Mouse (Mus musculus) myocyte (in vitro differentiated cells): Measurements from ENCODE around the gene Prrt1. TPM values are rescaled to one million over a fixed set of nuclear protein-coding genes. Genes with fewer than 3 reads are reported as not detected.

Source experiments
- H3K27me3 ChIP-seq: one replicate; pipeline ENCODE4 v1.6.1; 2011; ENCODE audit not compliant: control insufficient read depth, insufficient read depth, insufficient read length
- H3K36me3 ChIP-seq: one replicate; pipeline ENCODE4 v1.6.1; 2011; ENCODE audit not compliant: control insufficient read depth, insufficient read depth
- H3K4me2 ChIP-seq: one replicate; pipeline ENCODE4 v1.6.1; 2011; ENCODE audit warnings: low read depth, control low read depth
- H3K4me3 ChIP-seq: one replicate; pipeline ENCODE4 v1.5.1; 2011; ENCODE audit warnings: mild to moderate bottlenecking, control low read depth, moderate library complexity
- H3K79me2 ChIP-seq: one replicate; pipeline ENCODE4 v1.6.1; 2011; ENCODE audit not compliant: control insufficient read depth, insufficient read depth
- H3ac ChIP-seq: one replicate; pipeline ENCODE4 v1.6.1; 2011; ENCODE audit not compliant: control insufficient read depth, insufficient read length
- CEBPB ChIP-seq: IDR thresholded peaks from 2 replicates; pipeline ENCODE4 v1.6.1; 2011; ENCODE audit warnings: mild to moderate bottlenecking, moderate library complexity; ENCODE audit not compliant: poor library complexity, insufficient read depth, severe bottlenecking
- E2F4 ChIP-seq: IDR thresholded peaks from one replicate; pipeline ENCODE4 v1.6.1; 2011; ENCODE audit warnings: mild to moderate bottlenecking, control low read depth, moderate library complexity; ENCODE audit not compliant: insufficient read depth
- MAX ChIP-seq: IDR thresholded peaks from one replicate; pipeline ENCODE4 v1.6.1; 2011; ENCODE audit warnings: low read depth, mild to moderate bottlenecking, control low read depth
- MYOD1 ChIP-seq, 3 experiments: IDR thresholded peaks; one replicate each; pipeline ENCODE4 v1.6.1; 2011; ENCODE audit warnings: control low read depth in 2 of 3, low read depth in 2 of 3, mild to moderate bottlenecking in 2 of 3, moderate library complexity in 1 of 3; ENCODE audit not compliant: insufficient read length in 2 of 3, control insufficient read depth in 1 of 3
- MYOG ChIP-seq, 3 experiments: IDR thresholded peaks; one replicate each; pipeline ENCODE4 v1.6.1; 2011; ENCODE audit warnings: control low read depth in 2 of 3, low read depth in 2 of 3, mild to moderate bottlenecking in 2 of 3; ENCODE audit not compliant: insufficient read length in 2 of 3, control insufficient read depth in 1 of 3, insufficient read depth in 1 of 3
- POLR2A ChIP-seq: IDR thresholded peaks from one replicate; pipeline ENCODE4 v1.6.1; 2011; ENCODE audit warnings: low read depth, mild to moderate bottlenecking, control low read depth, moderate library complexity; ENCODE audit not compliant: insufficient read length
- POLR2AphosphoS2 ChIP-seq: IDR thresholded peaks from one replicate; pipeline ENCODE4 v1.6.1; 2011; ENCODE audit warnings: low read depth, control low read depth; ENCODE audit not compliant: insufficient read length
- REST ChIP-seq: IDR thresholded peaks from one replicate; pipeline ENCODE4 v1.6.1; 2011; ENCODE audit warnings: mild to moderate bottlenecking, control low read depth, moderate library complexity; ENCODE audit not compliant: insufficient read depth, insufficient read length
- SRF ChIP-seq: IDR thresholded peaks from one replicate; pipeline ENCODE4 v1.6.1; 2011; ENCODE audit warnings: low read depth; ENCODE audit not compliant: control insufficient read depth, insufficient read length
- TCF12 ChIP-seq: IDR thresholded peaks from one replicate; pipeline ENCODE4 v1.6.1; 2011; ENCODE audit warnings: mild to moderate bottlenecking, control low read depth; ENCODE audit not compliant: poor library complexity, insufficient read depth, severe bottlenecking
- TCF3 ChIP-seq: IDR thresholded peaks from one replicate; pipeline ENCODE4 v1.6.1; 2011; ENCODE audit warnings: low read depth, control low read depth; ENCODE audit not compliant: insufficient read length
- USF1 ChIP-seq: IDR thresholded peaks from one replicate; pipeline ENCODE4 v1.6.1; 2011; ENCODE audit warnings: low read depth, mild to moderate bottlenecking, control low read depth, moderate library complexity
- polyA plus RNA-seq: library from polyadenylated mRNA; unstranded; fragments of >200 nt; fragmentation: generic; extraction: Trizol; gene quantifications from one replicate; pipeline ENCODE4 v1.2.1, GENCODE M21; 2012; ENCODE audit warnings: missing spikeins

The Prrt1 gene
- polyA plus RNA-seq, 1 experiment: not detected

GRCm38 (mm10) chr17:34631647-34632046, 2.3 kb downstream of the Prrt1 start:
- TF ChIP-seq E2F4: no peak
- TF ChIP-seq SRF: no peak
- no peaks in the 10 kb centered on the region for H3K79me2 ChIP-seq
- H3K36me3 ChIP-seq: no peaks in the 10 kb centered on the region
- H3K4me3 ChIP-seq: no peak overlapping the region
- no peak overlapping the region for H3ac ChIP-seq
- H3K27me3 ChIP-seq: peaks cover 45% of the 10 kb centered on the region
- no peak overlapping the region for H3K4me2 ChIP-seq

GRCm38 (mm10) chr17:34632261-34632691, 2.9 kb downstream of the Prrt1 start:
- H3K4me2 ChIP-seq: no peak overlapping the region
- no peak overlapping the region for H3ac ChIP-seq
- H3K4me3 ChIP-seq: no peak overlapping the region
- TF ChIP-seq POLR2A (no peak), TCF12 (no peak), USF1 (no peak), REST (no peak), E2F4 (no peak), MAX (no peak), TCF3 (no peak), MYOG (IDR thresholded peaks at IDR 0.05; ENCODE audit: control insufficient read depth in 1 of 3, insufficient read depth in 1 of 3, insufficient read length in 2 of 3, low read depth in 2 of 3) (no peak), POLR2AphosphoS2 (no peak), CEBPB (no peak), SRF (no peak)
- H3K79me2 ChIP-seq: no peaks in the 10 kb centered on the region
- H3K36me3 ChIP-seq: no peaks in the 10 kb centered on the region
- H3K27me3 ChIP-seq: peaks cover 45% of the 10 kb centered on the region

- Histone ChIP-seq H3K36me3 (no peaks in the 10 kb centered on the region), H3K27me3 (peaks cover 36% of the 10 kb centered on the region), H3K4me2 (no peak overlapping the region), H3ac (no peak overlapping the region), H3K4me3 (no peak overlapping the region), H3K79me2 (no peaks in the 10 kb centered on the region)
- 0 out of 2 replicates have a peak, but pooled peaks have one; percentile 15 for TF ChIP-seq CEBPB
- no peak for TF ChIP-seq POLR2AphosphoS2
- TF ChIP-seq MYOD1 (IDR thresholded peaks at IDR 0.05; ENCODE audit: control insufficient read depth in 1 of 3, insufficient read length in 2 of 3, low read depth in 2 of 3): no peak
- no peak for TF ChIP-seq REST
- TF ChIP-seq E2F4: no peak
- TF ChIP-seq SRF: no peak
- no peak for TF ChIP-seq USF1
- no peak for TF ChIP-seq TCF12
- TF ChIP-seq MYOG (IDR thresholded peaks at IDR 0.05; ENCODE audit: control insufficient read depth in 1 of 3, insufficient read depth in 1 of 3, insufficient read length in 2 of 3, low read depth in 2 of 3): no peak
These were observed 6.3 kb downstream of the Prrt1 start for GRCm38 (mm10) chr17:34635671-34636070.

- peak overlapping the region; percentile 12 for H3K4me2 ChIP-seq
- TF ChIP-seq MYOG (IDR thresholded peaks at IDR 0.05; ENCODE audit: control insufficient read depth in 1 of 3, insufficient read depth in 1 of 3, insufficient read length in 2 of 3, low read depth in 2 of 3) (no peak), MYOD1 (IDR thresholded peaks at IDR 0.05; ENCODE audit: control insufficient read depth in 1 of 3, insufficient read length in 2 of 3, low read depth in 2 of 3) (no peak), TCF12 (no peak), SRF (no peak), POLR2A (no peak), E2F4 (no peak), MAX (no peak), CEBPB (no peak), REST (no peak), USF1 (no peak), TCF3 (no peak), POLR2AphosphoS2 (no peak)
- H3K4me3 ChIP-seq: no peak overlapping the region
- H3K36me3 ChIP-seq: no peaks in the 10 kb centered on the region
- H3ac ChIP-seq: no peak overlapping the region
- no peaks in the 10 kb centered on the region for H3K79me2 ChIP-seq
- H3K27me3 ChIP-seq: peaks cover 18% of the 10 kb centered on the region
These were observed 8.1 kb downstream of the Prrt1 start for GRCm38 (mm10) chr17:34637459-34637858.

- H3K36me3 ChIP-seq: no peaks in the 10 kb centered on the region
- H3K4me3 ChIP-seq: no peak overlapping the region
- peak overlapping the region; percentile 65 for H3K4me2 ChIP-seq
- H3ac ChIP-seq: no peak overlapping the region
- TF ChIP-seq MYOG (IDR thresholded peaks at IDR 0.05; ENCODE audit: control insufficient read depth in 1 of 3, insufficient read depth in 1 of 3, insufficient read length in 2 of 3, low read depth in 2 of 3) (no peak), MAX (no peak), USF1 (no peak), CEBPB (no peak), TCF3 (no peak), TCF12 (no peak), POLR2A (no peak), MYOD1 (IDR thresholded peaks at IDR 0.05; ENCODE audit: control insufficient read depth in 1 of 3, insufficient read length in 2 of 3, low read depth in 2 of 3) (no peak), E2F4 (no peak), POLR2AphosphoS2 (no peak), REST (no peak), SRF (no peak)
- no peaks in the 10 kb centered on the region for H3K27me3 ChIP-seq
- H3K79me2 ChIP-seq: no peaks in the 10 kb centered on the region
These were observed 10.3 kb downstream of the Prrt1 start for GRCm38 (mm10) chr17:34639461-34640255.
